Mouse (Mus musculus) lung, postnatal 25 days (tissue): ENCODE results near the gene Kif14.

Source experiments
- DNase-seq: peaks from one replicate; pipeline ENCODE4 v3.0.0; 2022; ENCODE audit warnings: low spot score

Kif14 gene

GRCm38 (mm10) chr1:136466143-136466811 lies at the start of gene Kif14:
TSS of gene Kif14 (plus strand) at chr1:136466343.
- DNase-seq, result peak; percentile 96

GRCm38 (mm10) chr1:136418393-136418792 lies 47.8 kb upstream of the Kif14 start:
- DNase-seq, result no peak

GRCm38 (mm10) chr1:136427166-136427969 lies 38.8 kb upstream of the Kif14 start:
- no peak for DNase-seq

GRCm38 (mm10) chr1:136428981-136429380 lies 37.2 kb upstream of the Kif14 start:
- DNase-seq, result no peak

GRCm38 (mm10) chr1:136430126-136430818 lies 35.9 kb upstream of the Kif14 start:
- DNase-seq, result no peak

- DNase-seq, result no peak
These were observed 25.4 kb upstream of the Kif14 start for GRCm38 (mm10) chr1:136440741-136441140.

- DNase-seq, result no peak
These were observed 23.3 kb upstream of the Kif14 start for GRCm38 (mm10) chr1:136442809-136443208.

GRCm38 (mm10) chr1:136444555-136445255 lies 21.4 kb upstream of the Kif14 start:
- no peak for DNase-seq

GRCm38 (mm10) chr1:136446933-136447332 lies 19.2 kb upstream of the Kif14 start:
- DNase-seq, result no peak

- DNase-seq, result no peak
These were observed 18.8 kb upstream of the Kif14 start for GRCm38 (mm10) chr1:136447338-136447737.

- no peak for DNase-seq
These were observed 16.6 kb upstream of the Kif14 start for GRCm38 (mm10) chr1:136449541-136449940.

- no peak for DNase-seq
These were observed 15.9 kb upstream of the Kif14 start for GRCm38 (mm10) chr1:136450206-136450605.

- no peak for DNase-seq
These were observed 13.7 kb upstream of the Kif14 start for GRCm38 (mm10) chr1:136452421-136452820.

GRCm38 (mm10) chr1:136455756-136456585 lies 10.2 kb upstream of the Kif14 start:
- no peak for DNase-seq

- DNase-seq, result no peak
These were observed 9.4 kb upstream of the Kif14 start for GRCm38 (mm10) chr1:136456741-136457140.

GRCm38 (mm10) chr1:136457403-136457802 lies 8.7 kb upstream of the Kif14 start:
- no peak for DNase-seq

- peak; percentile 43 for DNase-seq
These were observed 7.4 kb upstream of the Kif14 start for GRCm38 (mm10) chr1:136458691-136459245.

- DNase-seq, result no peak
These were observed 3.7 kb upstream of the Kif14 start for GRCm38 (mm10) chr1:136462443-136462842.

- no peak for DNase-seq
These were observed 975 bp upstream of the Kif14 start for GRCm38 (mm10) chr1:136465168-136465567.

- no peak for DNase-seq
These were observed 3.3 kb downstream of the Kif14 start for GRCm38 (mm10) chr1:136469408-136469807.

GRCm38 (mm10) chr1:136470471-136470870 lies 4.3 kb downstream of the Kif14 start:
- no peak for DNase-seq
